Mouse (Mus musculus) megakaryocyte, embryonic 14.5 days (primary cell): Measurements from ENCODE around the gene Nle1. TPM values are rescaled to one million over a fixed set of nuclear protein-coding genes. Genes with fewer than 3 reads are reported as not detected.

Experiments
- H3K27me3 ChIP-seq: replicated peaks from 2 replicates; pipeline ENCODE3; 2012; ENCODE audit warnings: inconsistent platforms
- H3K36me3 ChIP-seq: replicated peaks from 2 replicates; pipeline ENCODE3; 2012; ENCODE audit warnings: low read length, inconsistent platforms, mixed read lengths
- H3K4me1 ChIP-seq: 2 replicates; pipeline ENCODE4 v1.6.1; 2012; ENCODE audit warnings: inconsistent platforms
- H3K4me3 ChIP-seq: replicated peaks from 2 replicates; pipeline ENCODE3; 2012; ENCODE audit warnings: moderate library complexity, mild to moderate bottlenecking, inconsistent platforms
- H3K9me3 ChIP-seq: 2 replicates; pipeline ENCODE4 v1.6.1; 2012; ENCODE audit warnings: inconsistent platforms
- FLI1 ChIP-seq: IDR thresholded peaks from 2 replicates; pipeline ENCODE4 v1.6.1; 2012; ENCODE audit warnings: low read length, inconsistent platforms, mixed read lengths
- GATA1 ChIP-seq: IDR thresholded peaks from 3 replicates; pipeline ENCODE4 v1.6.1; 2012; ENCODE audit warnings: mixed read lengths, low read length, inconsistent platforms, borderline replicate concordance
- polyA plus RNA-seq: library from polyadenylated mRNA; stranded (reverse); fragments of >175 nt; gene quantifications from 2 replicates; pipeline ENCODE4 v1.2.3, GENCODE M21; 2012; ENCODE audit warnings: low replicate concordance; ENCODE audit not compliant: insufficient read depth

Nle1 gene
- polyA plus RNA-seq, 1 experiment = 24.4 TPM

GRCm38 (mm10) chr11:82870173-82871030 is 37.8 kb downstream of the Nle1 start:
- Histone ChIP-seq H3K4me3 (peak overlapping the region; percentile 95), H3K9me3 (peaks cover 3% of the 10 kb centered on the region; the same call in 1 of the 2 replicates), H3K27me3 (no peaks in the 10 kb centered on the region), H3K4me1 (peaks cover 49% of the 10 kb centered on the region), H3K36me3 (peaks cover 27% of the 10 kb centered on the region)
- no peak for TF ChIP-seq FLI1
- TF ChIP-seq GATA1 = no peak; the same call in 2 of the 3 replicates

GRCm38 (mm10) chr11:82869506-82870172 is 38.6 kb downstream of the Nle1 start:
- peak overlapping the region; percentile 95 for H3K4me3 ChIP-seq
- no peaks in the 10 kb centered on the region for H3K27me3 ChIP-seq
- peaks cover 3% of the 10 kb centered on the region; the same call in 1 of the 2 replicates for H3K9me3 ChIP-seq
- H3K36me3 ChIP-seq = peaks cover 30% of the 10 kb centered on the region
- TF ChIP-seq GATA1 = no peak
- TF ChIP-seq FLI1 = no peak; the same call in 1 of the 2 replicates
- H3K4me1 ChIP-seq = peaks cover 47% of the 10 kb centered on the region

- H3K36me3 ChIP-seq = peaks cover 31% of the 10 kb centered on the region
- H3K4me3 ChIP-seq = peak overlapping the region; percentile 84
- no peaks in the 10 kb centered on the region for H3K27me3 ChIP-seq
- TF ChIP-seq GATA1 (no peak), FLI1 (no peak)
- peaks cover 60% of the 10 kb centered on the region for H3K4me1 ChIP-seq
- no peaks in the 10 kb centered on the region for H3K9me3 ChIP-seq
These were observed 40.3 kb downstream of the Nle1 start for GRCm38 (mm10) chr11:82867956-82868355.

- Histone ChIP-seq H3K36me3 (peaks cover 33% of the 10 kb centered on the region), H3K4me1 (peaks cover 70% of the 10 kb centered on the region), H3K9me3 (no peaks in the 10 kb centered on the region), H3K4me3 (peak overlapping the region; percentile 38), H3K27me3 (no peaks in the 10 kb centered on the region)
- TF ChIP-seq GATA1 = no peak
- TF ChIP-seq FLI1 = no peak
These were observed 41.2 kb downstream of the Nle1 start for GRCm38 (mm10) chr11:82866850-82867564.

- Histone ChIP-seq H3K4me1 (peaks cover 75% of the 10 kb centered on the region), H3K36me3 (peaks cover 44% of the 10 kb centered on the region), H3K9me3 (no peaks in the 10 kb centered on the region), H3K4me3 (no peak overlapping the region), H3K27me3 (no peaks in the 10 kb centered on the region)
- TF ChIP-seq FLI1 (no peak), GATA1 (no peak)
These were observed 42.3 kb downstream of the Nle1 start for GRCm38 (mm10) chr11:82865957-82866356.

GRCm38 (mm10) chr11:82863488-82863931 is 44.7 kb downstream of the Nle1 start:
- peaks cover 85% of the 10 kb centered on the region for H3K4me1 ChIP-seq
- no peak for TF ChIP-seq GATA1
- no peak for TF ChIP-seq FLI1
- H3K36me3 ChIP-seq = peaks cover 58% of the 10 kb centered on the region
- H3K4me3 ChIP-seq = no peak overlapping the region
- H3K27me3 ChIP-seq = no peaks in the 10 kb centered on the region
- H3K9me3 ChIP-seq = no peaks in the 10 kb centered on the region

- H3K36me3 ChIP-seq = peaks cover 60% of the 10 kb centered on the region
- TF ChIP-seq GATA1 (no peak), FLI1 (no peak)
These were observed 45.2 kb downstream of the Nle1 start for GRCm38 (mm10) chr11:82863059-82863458.

GRCm38 (mm10) chr11:82862638-82863037 is 45.6 kb downstream of the Nle1 start:
- no peak for TF ChIP-seq GATA1
- no peak for TF ChIP-seq FLI1
- H3K27me3 ChIP-seq = no peaks in the 10 kb centered on the region
- H3K36me3 ChIP-seq = peaks cover 63% of the 10 kb centered on the region
- no peak overlapping the region for H3K4me3 ChIP-seq
- H3K9me3 ChIP-seq = no peaks in the 10 kb centered on the region
- H3K4me1 ChIP-seq = peaks cover 82% of the 10 kb centered on the region

More at GRCm38 (mm10) chr11:82863059-82863458, 45.2 kb downstream of the Nle1 start:
- H3K4me3 ChIP-seq = no peak overlapping the region
- peaks cover 83% of the 10 kb centered on the region for H3K4me1 ChIP-seq
- no peaks in the 10 kb centered on the region for H3K27me3 ChIP-seq
- no peaks in the 10 kb centered on the region for H3K9me3 ChIP-seq

- TF ChIP-seq FLI1 (no peak), GATA1 (no peak)
- H3K4me1 ChIP-seq = peaks cover 82% of the 10 kb centered on the region
- H3K9me3 ChIP-seq = no peaks in the 10 kb centered on the region
- no peaks in the 10 kb centered on the region for H3K27me3 ChIP-seq
- H3K4me3 ChIP-seq = no peak overlapping the region
- H3K36me3 ChIP-seq = peaks cover 68% of the 10 kb centered on the region
These were observed 46.7 kb downstream of the Nle1 start for GRCm38 (mm10) chr11:82861558-82861957.
